Mouse (Mus musculus) C2C12 (cell line): ENCODE measurements around the gene Oxnad1. TPM values are rescaled to one million over a fixed set of nuclear protein-coding genes. Genes with fewer than 3 reads are reported as not detected.
"Not testable (repeated sequence)": the region's sequence is repeated elsewhere in the genome, so short reads cannot be mapped to it uniquely, and the experiment has no call there.

ENCODE experiments used
- H3K27me3 ChIP-seq: one replicate; pipeline ENCODE4 v1.6.1; 2011; ENCODE audit not compliant: control insufficient read depth, insufficient read depth, insufficient read length
- H3K36me3 ChIP-seq: one replicate; pipeline ENCODE4 v1.6.1; 2011; ENCODE audit not compliant: control insufficient read depth, insufficient read depth
- H3K4me3 ChIP-seq: one replicate; pipeline ENCODE4 v1.5.1; 2011; ENCODE audit warnings: mild to moderate bottlenecking, control low read depth; ENCODE audit not compliant: poor library complexity, insufficient read depth, severe bottlenecking
- H3K79me2 ChIP-seq: one replicate; pipeline ENCODE4 v1.6.1; 2011; ENCODE audit not compliant: control insufficient read depth, insufficient read depth
- H3K79me3 ChIP-seq: one replicate; pipeline ENCODE4 v1.6.1; 2011; ENCODE audit warnings: low read depth, control low read depth
- H3ac ChIP-seq: one replicate; pipeline ENCODE3; 2011; ENCODE audit warnings: low read depth; ENCODE audit not compliant: control insufficient read depth, insufficient read length
- CEBPB ChIP-seq: IDR thresholded peaks from one replicate; pipeline ENCODE4 v1.6.1; 2011; ENCODE audit warnings: low read depth, mild to moderate bottlenecking, control low read depth, moderate library complexity
- CTCF ChIP-seq: IDR thresholded peaks from one replicate; pipeline ENCODE4 v1.5.1; 2011; ENCODE audit not compliant: control insufficient read depth, insufficient read depth, insufficient read length
- FOSL1 ChIP-seq: IDR thresholded peaks from one replicate; pipeline ENCODE4 v1.8.0; 2011; ENCODE audit warnings: mild to moderate bottlenecking, low read length; ENCODE audit not compliant: poor library complexity, insufficient read depth, severe bottlenecking
- MAX ChIP-seq: IDR thresholded peaks from one replicate; pipeline ENCODE4 v1.6.1; 2011; ENCODE audit warnings: mild to moderate bottlenecking, control low read depth
- MYOD1 ChIP-seq: IDR thresholded peaks from one replicate; pipeline ENCODE4 v1.6.1; 2011; ENCODE audit warnings: low read depth; ENCODE audit not compliant: control insufficient read depth, insufficient read length
- MYOG ChIP-seq: IDR thresholded peaks from one replicate; pipeline ENCODE4 v1.6.1; 2011; ENCODE audit not compliant: control insufficient read depth, insufficient read length; ENCODE audit errors: extremely low read depth
- USF1 ChIP-seq: IDR thresholded peaks from one replicate; pipeline ENCODE4 v1.6.1; 2011; ENCODE audit warnings: low read depth, mild to moderate bottlenecking, control low read depth, moderate library complexity
- polyA plus RNA-seq: library from polyadenylated mRNA; unstranded; fragments of >200 nt; fragmentation: generic; extraction: Trizol; gene quantifications from one replicate; pipeline ENCODE4 v1.2.1, GENCODE M21; 2012; ENCODE audit warnings: missing spikeins

Gene Oxnad1
- polyA plus RNA-seq, 1 experiment = 17.9 TPM

DNA sequence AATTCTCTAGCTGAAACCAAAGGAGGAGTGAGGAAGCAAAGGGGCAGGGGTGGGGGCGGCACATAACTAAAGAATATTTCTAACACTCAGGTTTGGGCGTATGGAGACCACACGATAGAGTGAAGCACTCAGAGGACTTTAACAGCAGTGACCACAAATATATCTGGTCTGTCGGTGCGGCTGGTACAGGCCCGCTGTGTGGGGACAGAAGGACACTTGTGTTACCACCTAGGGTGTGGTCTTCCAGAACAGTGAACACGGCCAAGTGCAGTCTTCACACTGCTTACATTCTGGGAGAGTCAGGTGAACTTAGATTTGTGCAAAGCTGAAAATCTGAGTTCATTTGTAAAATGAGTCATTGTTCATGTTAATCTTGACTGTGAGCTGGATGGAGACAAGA lies 12.5 kb downstream of the Oxnad1 start:
- Histone ChIP-seq H3K4me3 (no peak overlapping the region), H3K36me3 (peaks cover 81% of the 10 kb centered on the region), H3K79me2 (no peaks in the 10 kb centered on the region), H3ac (no peak overlapping the region), H3K79me3 (no peaks in the 10 kb centered on the region), H3K27me3 (no peaks in the 10 kb centered on the region)
- TF ChIP-seq MYOD1 (no peak), CEBPB (no peak), MAX (no peak)

DNA sequence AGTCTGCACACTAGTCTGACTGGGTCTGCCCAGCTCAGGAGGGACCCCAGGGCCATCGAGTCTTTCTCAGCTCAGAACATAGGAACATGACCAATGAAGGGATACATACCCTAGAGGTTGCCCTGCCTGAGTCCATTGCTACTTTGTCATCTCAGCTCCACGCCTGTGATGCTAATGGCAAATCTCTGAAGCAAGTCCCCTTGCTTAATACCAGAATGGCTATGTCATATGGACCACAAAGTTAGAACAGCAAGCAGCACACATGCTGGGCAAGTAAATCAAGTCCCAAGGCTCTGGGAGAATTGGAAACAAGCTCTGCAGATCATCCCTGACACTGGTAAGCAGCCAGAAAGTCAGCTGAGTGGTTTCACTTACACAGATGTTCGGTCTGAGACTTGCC lies 13.8 kb downstream of the Oxnad1 start:
- Histone ChIP-seq H3ac (no peak overlapping the region), H3K79me2 (no peaks in the 10 kb centered on the region), H3K4me3 (no peak overlapping the region), H3K27me3 (no peaks in the 10 kb centered on the region), H3K79me3 (no peaks in the 10 kb centered on the region), H3K36me3 (peaks cover 77% of the 10 kb centered on the region)
- TF ChIP-seq CTCF (no peak), CEBPB (no peak), MYOG (no peak), MAX (no peak), MYOD1 (no peak), USF1 (no peak), FOSL1 (no peak)

DNA sequence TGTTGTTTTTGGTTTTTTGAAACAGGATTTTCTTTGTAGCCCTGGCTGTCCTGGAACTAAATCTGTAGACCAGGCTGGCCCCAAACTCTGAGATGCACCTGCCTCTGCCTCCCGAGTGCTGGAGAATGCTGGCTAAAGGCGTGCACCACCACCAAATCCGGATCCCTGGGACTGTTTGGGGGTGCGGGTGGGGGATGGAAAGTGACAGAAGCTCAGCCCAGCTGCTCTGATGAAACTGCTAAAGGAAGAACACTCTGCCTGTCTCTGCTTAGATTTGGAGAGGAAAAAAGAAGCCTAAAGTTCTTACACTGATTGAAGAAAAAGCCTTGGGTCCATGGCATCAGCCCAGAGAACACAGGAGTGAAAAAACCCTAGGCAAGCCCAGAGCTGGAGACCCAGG lies 18.4 kb downstream of the Oxnad1 start:
- Histone ChIP-seq H3K79me2 (no peaks in the 10 kb centered on the region), H3K79me3 (no peaks in the 10 kb centered on the region), H3K36me3 (peaks cover 40% of the 10 kb centered on the region), H3K27me3 (no peaks in the 10 kb centered on the region), H3K4me3 (no peak overlapping the region), H3ac (no peak overlapping the region)
- TF ChIP-seq USF1 (no peak), FOSL1 (no peak), MYOD1 (no peak)

DNA sequence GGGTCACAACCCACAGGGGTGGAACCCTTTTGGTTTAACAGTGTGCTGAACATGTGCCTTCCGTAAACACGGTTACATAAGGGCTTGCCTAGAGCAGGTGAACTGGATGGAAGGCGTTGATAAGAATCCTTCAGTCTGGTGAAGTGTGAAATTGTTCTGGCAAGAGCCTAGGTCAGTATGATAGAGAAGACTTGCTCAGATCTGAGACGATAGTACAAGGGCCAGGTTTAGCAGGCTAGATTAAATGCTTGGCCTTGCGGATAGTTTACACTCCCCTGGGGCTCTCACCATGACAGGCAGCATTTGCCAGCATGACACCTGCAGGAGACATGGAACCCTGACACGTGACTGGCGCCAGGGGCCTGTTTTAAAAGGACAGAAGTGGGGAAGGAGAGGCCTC lies 20.5 kb downstream of the Oxnad1 start:
- H3K79me2 ChIP-seq = no peaks in the 10 kb centered on the region
- peaks cover 20% of the 10 kb centered on the region for H3K36me3 ChIP-seq
- TF ChIP-seq FOSL1 (no peak), CTCF (no peak), MYOD1 (no peak), USF1 (no peak), CEBPB (no peak), MAX (no peak), MYOG (no peak)
- no peak overlapping the region for H3K4me3 ChIP-seq
- H3K27me3 ChIP-seq = no peaks in the 10 kb centered on the region
- no peak overlapping the region for H3ac ChIP-seq
- H3K79me3 ChIP-seq = no peaks in the 10 kb centered on the region

DNA sequence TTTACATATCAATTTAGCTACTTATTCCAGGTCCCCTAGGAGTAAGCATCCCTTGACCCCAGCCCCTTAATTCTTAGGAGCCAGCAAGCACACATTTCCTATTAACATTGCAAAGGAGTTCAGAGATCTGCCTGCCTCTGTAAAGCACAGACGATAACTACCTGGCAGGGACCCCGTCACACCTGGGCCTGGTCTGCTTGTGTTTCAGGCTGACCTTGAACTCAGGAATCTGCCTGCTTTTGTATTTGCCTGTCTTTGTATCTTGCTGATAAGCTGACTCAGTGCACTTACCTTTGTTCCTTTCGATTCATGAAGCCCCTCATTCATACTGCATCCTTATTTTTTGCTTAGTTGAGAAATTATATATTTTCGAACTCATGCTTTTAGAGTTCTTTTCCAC lies 21.7 kb downstream of the Oxnad1 start:
- Histone ChIP-seq H3K79me2 (no peaks in the 10 kb centered on the region), H3K27me3 (no peaks in the 10 kb centered on the region), H3K4me3 (no peak overlapping the region), H3K36me3 (peaks cover 14% of the 10 kb centered on the region), H3K79me3 (no peaks in the 10 kb centered on the region), H3ac (no peak overlapping the region)
- TF ChIP-seq CEBPB (no peak), FOSL1 (no peak), MAX (no peak), MYOG (no peak), USF1 (no peak), MYOD1 (no peak), CTCF (no peak)

DNA sequence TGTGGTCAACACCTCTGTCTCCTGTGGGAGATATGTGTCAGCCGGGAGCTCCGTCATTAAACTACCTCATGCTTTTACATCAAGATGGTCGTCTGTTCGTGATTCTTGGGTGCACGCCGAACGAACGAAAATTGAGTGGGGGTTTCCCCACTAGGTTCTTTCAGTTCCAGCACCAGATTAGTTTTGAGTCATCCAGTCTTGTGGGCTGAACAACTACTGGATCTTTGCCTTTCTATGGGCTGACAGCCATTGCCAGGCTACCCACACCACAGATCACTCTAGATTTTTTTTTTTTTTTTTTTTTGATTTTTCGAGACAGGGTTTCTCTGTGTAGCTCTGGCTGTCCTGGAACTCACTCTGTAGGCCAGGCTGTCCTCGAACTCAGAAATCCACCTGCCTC lies 26.9 kb downstream of the Oxnad1 start:
- H3K36me3 ChIP-seq, H3ac ChIP-seq, H3K79me2 ChIP-seq, H3K4me3 ChIP-seq, H3K79me3 ChIP-seq, H3K27me3 ChIP-seq: not testable (repeated sequence)
